In the genomic region with DNA sequence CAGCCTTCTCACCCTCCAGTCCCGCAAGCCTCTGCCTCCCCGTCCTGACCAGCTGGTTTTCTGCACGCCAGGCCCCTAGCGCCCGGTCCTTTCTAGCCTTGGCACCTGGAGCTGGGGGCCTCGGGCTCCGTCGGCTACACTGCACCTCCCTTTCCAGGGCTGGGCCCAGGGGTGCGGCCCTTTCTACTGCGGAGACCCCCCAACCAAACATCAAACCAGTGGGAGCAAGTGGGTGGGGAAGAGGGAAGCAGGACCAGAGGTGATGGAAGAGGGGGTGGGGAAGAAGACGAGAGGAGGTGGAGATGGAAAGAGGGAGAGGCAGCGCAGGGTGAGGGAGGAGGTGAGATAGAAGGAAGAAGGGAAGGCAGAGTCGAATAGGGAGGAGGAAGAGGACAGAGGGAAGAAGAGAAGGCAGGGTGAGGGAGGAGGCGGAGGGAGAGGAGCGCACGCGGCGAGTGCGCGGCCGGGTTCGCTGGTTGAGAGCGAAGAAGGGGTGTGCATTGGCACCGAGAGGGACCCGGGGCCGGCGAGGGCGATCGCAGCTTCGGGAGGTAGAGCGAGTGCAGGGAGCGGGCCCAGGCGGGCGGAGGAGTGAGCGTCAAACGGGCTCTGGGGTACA, we compare ENCODE assay signal across 8 mouse cellular contexts. TPM values are rescaled to one million over a fixed set of nuclear protein-coding genes. Genes with fewer than 3 reads are reported as not detected.
DNase-seq lines count a peak whose midpoint lies in the region; ATAC-seq lines count a peak whose summit lies in the region.

A gene (plus strand): TSS at position 321 of the 619 bp plus-strand sequence.

- ATAC-seq in cerebellum, adult (ENCODE audit: insufficient number of reproducible peaks, low FRiP score, low TSS enrichment), result no peak
- ATAC-seq in neural tube, embryonic 15.5 days (ENCODE audit: low FRiP score), result peak; percentile 6
- ATAC-seq in activated CD4-positive, CD25-positive, alpha-beta regulatory T cell, adult 4 months, result no peak

- peak; percentile 74 for DNase-seq in cerebellum, adult 11-12 months
- DNase-seq in right cerebral cortex, adult 18-20 months, result peak; percentile 67
- DNase-seq in right cerebral cortex, postnatal 36 days (ENCODE audit: low spot score in 2 of 2), result no peak
- peak; percentile 17 for DNase-seq in gastrocnemius, postnatal 25 days
- DNase-seq in left cerebral cortex, postnatal 25 days (ENCODE audit: low spot score in 2 of 2), result peak in 1 of 2 experiments; percentile 65

- WGBS in neural tube, embryonic 15.5 days, result under 1% methylated on average over 36 of the region's 36 CpGs

- H3K4me1 ChIP-seq in neural tube, embryonic 15.5 days, result peaks cover 51% of the 10 kb centered on the region

- 0 out of 2 replicates have a peak, but pooled peaks cover 5% of the 10 kb centered on the region for H3K27me3 ChIP-seq in neural tube, embryonic 15.5 days (replicated peaks)

- peak within 1 kb of the TSS; percentile 96 for H3K4me2 ChIP-seq in neural tube, embryonic 15.5 days

- H3K36me3 ChIP-seq in neural tube, embryonic 15.5 days, result no peaks in the 10 kb centered on the region

- intact Hi-C loops in left cerebral cortex, postnatal 25 days (cut with DNase I), result loop anchor here (10.0 kb wide), 1 partner anchor 235 kb away; a partner anchor contains a TSS

- peak within 1 kb of the TSS; percentile 81 for H3K27ac ChIP-seq in neural tube, embryonic 15.5 days (replicated peaks)

- peak within 1 kb of the TSS; percentile 58 for H3K4me3 ChIP-seq in neural tube, embryonic 15.5 days (replicated peaks)

- peak within 1 kb of the TSS; percentile 80 for H3K9ac ChIP-seq in neural tube, embryonic 15.5 days (replicated peaks)

- H3K9me3 ChIP-seq in neural tube, embryonic 15.5 days (replicated peaks), result no peaks in the 10 kb centered on the region

RNA-seq across cellular contexts. Expression of the gene that starts here (rescaled TPM):
- 10 to 100 TPM in 1 of 2 experiments, 1 to 10 TPM in 1; 4.9 to 11.2 TPM for total RNA-seq in gastrocnemius, postnatal 25 days (2021)
- total RNA-seq in left cerebral cortex, postnatal 25 days (2021), result 100 to 1,000 TPM; 184 to 223 TPM
- 57.0 and 71.4 TPM in 2 replicates for polyA plus RNA-seq in neural tube, embryonic 15.5 days (2015; fragmentation: Nextera tagmentation; extraction: Ambion mirVana)
- under 1 TPM in 1 of 2 experiments, not detected in 1; 0.51 TPM for polyA plus RNA-seq in activated CD4-positive, CD25-positive, alpha-beta regulatory T cell, adult 4 months (2017; shearing (Covaris generic))

Comparison
In these comparisons a context has a peak if more than half of its experiments do, and no peak if none do; other contexts are left out.
1. RNA of the gene that starts here (total RNA-seq): 184 to 223 TPM in left cerebral cortex, postnatal 25 days; 4.9 to 11.2 TPM in gastrocnemius, postnatal 25 days; every median in the first group is over 10 times any median in the second.
2. RNA of the gene that starts here (polyA plus RNA-seq): 57.0 to 71.4 TPM in neural tube, embryonic 15.5 days; 0.51 TPM in activated CD4-positive, CD25-positive, alpha-beta regulatory T cell, adult 4 months; every median in the first group is over 10 times any median in the second.
3. DNase-seq: peak in cerebellum, adult 11-12 months (single experiment), right cerebral cortex, adult 18-20 months (single experiment) and gastrocnemius, postnatal 25 days (single experiment); none in right cerebral cortex, postnatal 36 days (0 of 2).